Mouse (Mus musculus) ovary, adult 18-20 months (tissue): ENCODE data around the gene Phactr4.

Experiments
- DNase-seq: peaks from one replicate; pipeline ENCODE4 v3.0.0; 2022; ENCODE audit warnings: low spot score, mixed read lengths

Gene Phactr4

DNA sequence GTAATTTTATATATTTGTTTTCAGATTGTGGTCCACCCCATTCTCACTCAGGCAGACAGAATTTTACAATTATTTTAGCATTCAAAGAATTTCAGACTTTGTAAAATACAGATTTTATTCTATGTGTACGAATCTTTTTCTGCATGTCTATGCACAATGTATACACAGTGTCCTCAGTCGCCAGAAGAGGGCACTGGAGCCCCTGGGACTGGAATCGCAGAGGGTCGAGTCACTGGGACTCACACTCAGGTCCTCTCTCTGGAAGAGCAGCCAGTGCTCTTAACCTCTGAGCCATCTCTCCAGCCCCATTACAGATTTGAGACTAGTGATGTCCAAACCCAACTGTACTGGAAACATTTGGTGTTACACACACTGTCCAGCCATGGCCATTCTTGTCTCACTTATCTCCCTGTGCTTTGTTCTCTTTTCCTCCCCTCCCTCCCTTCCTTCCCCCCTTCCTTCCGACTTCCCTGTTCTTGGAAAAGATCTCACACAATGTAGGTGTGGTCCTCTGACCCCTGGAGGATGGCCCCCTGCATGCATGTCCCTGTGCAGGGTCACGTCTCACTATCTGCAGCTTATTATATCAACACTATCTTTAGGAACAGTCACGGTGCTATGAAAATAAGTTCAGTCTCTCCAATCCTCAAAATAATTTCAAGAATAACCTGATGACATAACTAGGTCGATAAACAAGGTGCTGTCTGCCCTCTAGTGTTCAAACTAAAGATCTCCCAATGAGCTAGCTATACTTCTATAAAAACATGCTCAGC is 10.8 kb downstream of the Phactr4 start:
- no peak for DNase-seq

DNA sequence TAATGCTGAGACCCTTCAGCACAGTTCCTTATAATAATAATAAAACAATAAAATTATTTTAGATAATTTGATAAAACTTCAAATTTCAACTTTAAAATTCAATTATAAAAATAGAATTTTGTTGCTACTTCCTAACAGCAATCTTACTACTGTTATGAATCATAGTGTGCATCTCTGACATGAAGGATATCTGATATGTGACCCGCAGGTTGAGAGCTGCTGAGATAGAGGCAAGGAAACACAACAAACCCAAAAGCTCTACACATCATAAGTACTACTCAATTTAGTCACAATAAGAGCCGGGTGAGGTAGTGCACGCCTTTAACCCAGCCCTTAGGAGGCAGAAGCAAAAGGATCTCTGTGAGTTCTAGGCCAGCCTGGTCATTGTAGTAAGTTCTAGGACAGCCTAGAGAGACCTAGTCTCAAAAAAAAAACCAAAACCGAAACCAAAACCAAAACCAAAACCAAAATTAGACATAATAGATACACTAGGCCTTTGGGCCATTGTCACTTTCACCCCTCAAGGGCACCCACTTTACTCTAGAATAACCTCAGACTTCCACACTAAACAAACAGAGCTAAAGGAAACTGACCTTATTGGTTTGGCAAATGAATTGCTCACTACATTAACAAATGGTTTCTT is 12.6 kb downstream of the Phactr4 start:
- DNase-seq, result no peak

DNA sequence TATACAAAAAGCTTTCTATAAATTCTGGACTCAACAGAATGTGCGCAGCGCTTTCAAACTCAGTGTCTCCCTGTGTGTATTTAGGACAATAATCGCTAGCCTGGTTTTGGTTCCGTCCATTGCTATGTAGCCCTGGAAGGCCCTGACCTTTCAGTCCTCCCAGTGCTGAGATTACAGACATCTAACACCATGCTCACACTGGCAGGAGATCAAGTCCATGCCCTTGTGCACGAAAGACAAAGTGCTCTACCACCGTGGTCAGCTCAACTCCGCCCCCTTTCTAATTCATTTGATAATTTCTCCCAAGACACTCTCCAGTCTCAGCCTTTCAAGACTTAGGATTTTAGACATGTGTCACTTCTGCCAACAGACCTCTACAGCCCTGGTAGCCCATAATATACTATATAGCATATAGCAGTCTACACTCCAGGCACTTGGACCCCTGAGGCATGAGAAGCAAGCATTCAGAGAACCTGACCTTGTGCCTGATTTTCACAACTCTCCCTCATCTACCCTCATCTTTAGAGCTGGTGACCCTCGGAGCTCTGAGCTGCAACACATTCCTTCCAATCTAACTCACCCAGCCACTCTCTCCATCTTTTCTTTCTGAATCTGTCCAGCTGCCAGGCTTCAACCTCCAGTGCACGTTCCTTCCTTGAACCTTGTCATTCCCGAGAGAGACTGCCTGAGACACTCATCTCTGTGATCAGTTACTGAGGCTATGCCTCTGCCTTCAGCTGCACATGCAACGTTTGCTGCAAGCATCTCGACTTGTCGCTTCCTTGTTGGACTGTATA is 15.7 kb downstream of the Phactr4 start:
- peak; percentile 55 for DNase-seq

DNA sequence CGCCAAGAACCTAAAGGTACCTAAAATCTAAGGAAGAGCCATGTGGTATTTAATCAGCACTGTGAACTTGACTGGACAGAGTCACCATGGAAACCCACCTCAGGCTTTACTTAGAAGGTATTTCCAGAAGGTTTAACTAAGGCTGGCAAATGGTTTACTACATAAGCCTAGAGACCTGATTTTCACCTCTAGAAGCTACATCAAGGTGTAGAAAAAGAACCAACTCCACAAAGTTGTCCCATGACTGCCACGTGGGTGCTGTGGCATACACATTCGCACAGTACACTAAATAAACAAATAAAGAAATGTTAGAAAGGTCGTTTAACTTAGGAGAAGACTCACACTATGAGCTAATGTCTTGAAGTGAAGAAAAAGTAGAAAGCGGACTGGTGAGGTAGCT is 17.7 kb downstream of the Phactr4 start:
- no peak for DNase-seq

DNA sequence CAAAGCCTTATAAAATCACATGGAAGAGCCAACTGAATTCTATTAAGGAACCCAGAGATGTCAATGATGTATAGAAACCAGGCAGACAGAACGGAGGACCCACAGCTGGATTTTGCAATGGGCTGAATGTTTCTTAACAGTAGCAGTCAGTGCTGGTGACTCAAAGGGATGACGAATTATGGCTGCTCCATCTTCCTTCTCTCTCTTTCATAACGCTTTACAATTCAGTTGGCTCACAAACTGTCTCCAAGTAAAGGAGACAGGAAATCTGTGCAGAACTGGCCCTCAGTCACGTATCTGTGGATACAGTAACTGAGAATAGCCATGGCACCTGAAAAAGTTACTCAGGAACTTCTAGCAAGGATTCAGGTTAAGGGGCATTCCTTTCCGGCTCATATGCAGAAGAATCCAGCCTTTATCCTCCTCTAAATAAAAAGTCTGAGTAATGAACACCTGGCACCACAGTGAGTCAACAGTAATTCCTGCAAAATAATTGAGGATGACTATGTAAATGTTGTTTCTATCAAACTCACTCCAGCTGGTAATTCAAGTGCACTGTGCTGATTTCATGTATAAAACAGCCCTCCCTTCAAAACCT is 19.1 kb downstream of the Phactr4 start:
- no peak for DNase-seq

- DNase-seq, result no peak
Measured at GRCm38 (mm10) chr4:132401016-132401415, 21.3 kb downstream of the Phactr4 start.

DNA sequence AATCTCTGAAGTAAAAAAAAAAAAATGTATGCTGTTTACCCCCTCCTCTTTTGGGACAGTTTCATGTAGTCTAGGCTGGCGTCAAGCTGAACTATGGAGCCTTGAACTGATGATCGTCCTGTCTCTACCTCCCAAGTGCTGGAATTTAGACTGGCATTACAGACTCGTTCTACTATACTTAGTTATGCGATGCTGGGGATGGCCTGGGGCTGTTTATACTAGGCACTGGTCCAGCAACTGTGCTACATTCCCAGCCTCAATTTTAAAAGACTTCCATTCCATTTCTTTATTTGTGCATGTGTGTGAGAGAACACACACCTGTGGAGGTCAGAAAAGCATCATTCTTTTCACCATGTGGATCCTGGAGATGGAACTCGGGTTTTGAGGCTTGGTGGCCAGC is 23.4 kb downstream of the Phactr4 start:
- DNase-seq, result no peak

DNA sequence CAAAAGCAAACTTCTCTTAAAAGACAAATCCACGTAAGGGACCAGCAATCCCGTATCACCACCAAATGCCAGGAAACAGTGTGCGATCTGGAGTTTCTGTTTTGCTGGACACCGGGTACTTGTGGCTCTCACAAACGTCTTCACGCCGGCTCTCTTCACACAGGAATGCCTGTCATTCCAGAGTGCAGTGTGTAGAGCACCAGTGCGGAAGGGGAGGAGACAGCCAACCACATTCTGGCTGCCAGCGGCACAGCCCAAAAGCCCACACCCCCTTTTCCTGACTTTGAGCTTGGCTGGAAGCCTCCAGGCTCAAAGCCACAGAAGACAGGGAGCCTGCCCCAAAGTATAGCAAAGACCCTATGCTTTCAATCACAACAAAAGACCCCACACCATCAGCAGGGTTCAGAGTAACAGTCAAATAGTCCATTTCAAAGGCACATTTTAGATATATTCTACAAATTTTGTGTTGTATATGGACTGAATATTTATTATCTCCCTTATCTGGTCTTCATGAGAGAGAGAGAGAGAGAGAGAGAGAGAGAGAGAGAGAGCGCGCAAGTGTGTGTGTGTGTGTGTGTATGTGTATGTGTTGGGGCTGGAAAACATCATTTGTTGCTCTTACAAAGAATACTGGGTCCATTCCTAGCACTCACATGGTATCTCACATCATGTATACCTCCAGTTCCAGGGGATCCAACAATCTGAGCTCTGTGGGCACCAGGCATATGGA is 24.1 kb downstream of the Phactr4 start:
- peak; percentile 67 for DNase-seq

DNA sequence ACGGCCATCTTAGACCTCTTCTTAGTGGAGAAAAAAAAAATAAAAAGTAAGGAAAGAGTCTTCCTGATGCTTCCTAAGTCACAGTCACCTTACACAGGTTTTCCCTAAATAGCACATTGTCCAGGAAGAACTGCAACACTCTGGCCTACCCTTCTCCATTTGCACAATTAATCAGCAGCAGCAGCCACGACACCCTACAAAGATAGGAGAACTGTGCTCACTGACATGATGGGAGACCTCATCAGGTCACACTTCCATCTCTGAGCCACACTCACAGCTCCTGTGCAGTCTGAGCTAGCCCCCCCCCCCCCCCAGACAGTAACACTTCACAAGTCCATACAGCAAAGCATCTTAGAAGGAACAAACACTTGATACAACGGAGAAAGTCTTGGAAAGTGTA is 25.2 kb downstream of the Phactr4 start:
- DNase-seq, result no peak

DNA sequence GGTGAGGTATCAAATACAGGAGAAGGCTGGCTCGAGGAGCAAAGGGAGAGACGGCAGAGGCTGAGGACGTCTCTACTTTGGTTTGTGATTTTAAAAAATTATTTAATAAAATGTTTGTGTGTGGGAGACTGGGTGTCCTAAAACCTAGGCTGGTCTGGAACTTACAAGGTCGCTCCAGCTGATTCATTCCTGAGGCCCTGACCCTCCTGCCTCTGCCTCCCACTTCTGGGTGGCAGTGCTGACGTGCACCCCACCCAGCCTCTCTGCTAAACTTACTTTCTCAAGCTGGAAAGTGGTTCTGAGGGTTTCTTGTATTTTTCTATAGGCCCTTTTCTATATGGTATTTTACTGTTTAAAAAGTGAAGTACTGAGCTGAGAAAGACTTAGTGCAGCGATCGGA is 26.0 kb downstream of the Phactr4 start:
- DNase-seq, result no peak

DNA sequence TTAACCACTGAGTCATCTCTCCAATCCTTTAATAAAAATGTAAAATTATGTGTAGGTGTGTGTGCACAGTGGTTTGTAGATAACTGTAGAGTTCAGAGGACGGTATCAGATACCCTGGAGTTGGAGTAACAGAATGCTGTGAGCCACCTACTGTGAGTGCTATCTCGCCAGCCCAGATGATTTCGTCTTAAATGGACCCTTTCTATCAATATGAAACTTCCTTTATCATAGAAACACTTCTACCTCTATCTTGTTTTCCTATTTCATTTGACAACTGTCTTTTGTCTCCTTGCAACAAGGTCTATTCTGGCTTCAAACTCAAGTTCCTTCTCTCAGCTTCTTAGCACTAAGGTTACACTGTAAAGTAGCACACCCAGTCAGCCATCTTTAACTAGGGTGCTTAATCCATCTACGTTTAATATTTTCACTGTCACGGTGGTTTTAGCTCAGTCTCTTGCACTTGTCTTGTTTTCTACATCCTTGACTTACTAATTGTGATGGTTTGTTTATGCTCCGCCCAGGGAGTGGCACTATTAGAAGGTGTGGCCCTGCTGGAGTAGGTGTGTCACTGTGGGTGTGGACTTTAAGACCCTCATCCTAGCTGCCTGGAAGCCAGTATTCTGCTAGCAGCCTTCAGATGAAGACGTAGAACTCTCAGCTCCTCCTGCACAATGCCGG is 31.1 kb downstream of the Phactr4 start:
- no peak for DNase-seq

DNA sequence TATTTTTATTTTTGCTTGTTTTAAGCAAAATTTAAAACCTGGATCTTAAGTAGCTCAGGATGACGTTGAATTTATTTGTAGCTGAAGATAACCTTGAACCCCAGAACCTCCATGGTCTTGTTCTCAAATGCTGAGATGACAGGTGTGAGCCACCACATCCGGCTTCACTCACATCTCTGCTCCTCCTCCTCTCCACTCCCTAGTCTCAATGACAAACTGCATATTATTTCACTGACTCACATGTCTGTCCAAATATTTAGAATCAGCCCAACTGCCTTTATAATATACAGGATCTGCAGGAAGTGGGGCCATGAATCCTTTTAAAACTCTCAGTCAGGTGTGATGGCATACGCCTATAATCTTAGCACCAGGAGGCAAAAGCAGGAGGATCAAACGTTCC is 33.0 kb downstream of the Phactr4 start:
- no peak for DNase-seq

DNA sequence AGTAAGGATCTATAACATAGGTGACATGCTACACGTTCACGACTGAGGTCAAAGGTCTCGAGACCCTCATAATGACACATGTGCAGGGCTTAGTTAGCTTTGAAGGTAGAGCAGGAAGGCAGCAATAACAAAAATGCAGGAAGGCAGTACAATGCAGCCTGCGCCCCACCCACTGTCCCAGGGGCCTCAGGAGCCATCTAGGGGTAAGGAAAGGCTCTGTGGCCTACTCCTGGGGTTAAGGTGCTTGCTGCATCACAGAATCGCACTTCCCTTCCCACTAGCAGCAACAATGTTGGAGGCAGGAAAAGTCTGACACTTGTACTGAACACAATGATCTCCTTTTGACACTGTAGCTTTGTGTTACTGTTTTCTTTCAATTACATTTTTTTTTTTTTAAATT is 34.7 kb downstream of the Phactr4 start:
- DNase-seq, result no peak

- no peak for DNase-seq
Measured at GRCm38 (mm10) chr4:132386846-132387245, 35.4 kb downstream of the Phactr4 start.

DNA sequence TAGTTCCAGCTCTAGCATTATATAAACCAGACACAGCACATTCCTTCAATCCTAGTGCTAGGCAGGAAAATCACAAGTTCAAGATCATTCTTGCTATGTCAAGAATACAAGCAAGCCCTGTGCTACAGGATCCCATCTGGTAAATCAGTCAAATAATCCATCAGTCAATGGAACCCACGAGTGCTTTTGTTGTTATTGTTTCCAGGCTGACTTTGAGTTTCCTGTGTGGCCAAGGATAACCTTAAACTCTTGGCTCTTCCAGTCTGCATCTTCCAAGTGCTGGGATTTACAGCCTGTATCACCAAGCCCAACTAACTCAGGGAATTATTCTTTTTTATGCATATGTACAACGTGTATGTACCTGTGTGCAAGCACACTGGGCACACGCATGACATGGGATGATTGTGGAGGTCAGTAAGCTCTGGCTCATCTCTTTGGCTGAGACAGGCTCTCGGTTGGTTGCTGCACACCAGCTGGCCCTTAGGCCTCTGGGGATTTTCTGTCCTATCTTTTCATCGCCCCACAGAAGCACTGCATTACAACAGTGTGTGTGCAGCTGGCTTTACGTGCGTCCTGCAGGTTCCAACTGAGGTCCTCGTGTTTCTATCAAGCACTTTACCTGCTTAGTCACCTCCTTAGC is 36.4 kb downstream of the Phactr4 start:
- DNase-seq, result no peak

DNA sequence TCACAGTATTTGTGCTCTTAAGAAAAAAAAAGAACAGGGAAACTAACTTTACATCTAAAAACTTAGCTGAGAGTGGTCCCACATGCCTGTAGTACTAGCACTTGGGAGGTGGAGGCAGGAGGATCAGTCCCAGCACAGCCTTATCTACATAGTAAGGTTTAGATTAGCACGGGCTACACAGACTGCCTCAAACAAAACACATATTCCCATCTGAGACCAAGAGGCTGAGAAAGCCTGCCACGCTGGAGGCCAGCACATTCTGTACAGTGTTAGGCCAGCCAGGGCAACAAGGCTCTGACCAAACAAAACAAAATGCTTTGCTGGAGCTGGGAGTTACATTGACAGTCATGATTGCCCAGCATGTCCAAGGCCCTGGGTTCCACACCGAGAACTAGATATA is 38.8 kb downstream of the Phactr4 start:
- no peak for DNase-seq

GRCm38 (mm10) chr4:132382296-132382695 is 40.0 kb downstream of the Phactr4 start:
- no peak for DNase-seq

- no peak for DNase-seq
Measured at GRCm38 (mm10) chr4:132380965-132381616, 41.2 kb downstream of the Phactr4 start.

GRCm38 (mm10) chr4:132373820-132374219 is 48.5 kb downstream of the Phactr4 start:
- DNase-seq, result no peak
